Mouse (Mus musculus): ENCODE measurements around the gene Ndufs7. TPM values are rescaled to one million over a fixed set of nuclear protein-coding genes. Genes with fewer than 3 reads are reported as not detected.

The Ndufs7 gene
- polyA plus RNA-seq, 1 experiment from 2014 or later, result 294 TPM

DNA sequence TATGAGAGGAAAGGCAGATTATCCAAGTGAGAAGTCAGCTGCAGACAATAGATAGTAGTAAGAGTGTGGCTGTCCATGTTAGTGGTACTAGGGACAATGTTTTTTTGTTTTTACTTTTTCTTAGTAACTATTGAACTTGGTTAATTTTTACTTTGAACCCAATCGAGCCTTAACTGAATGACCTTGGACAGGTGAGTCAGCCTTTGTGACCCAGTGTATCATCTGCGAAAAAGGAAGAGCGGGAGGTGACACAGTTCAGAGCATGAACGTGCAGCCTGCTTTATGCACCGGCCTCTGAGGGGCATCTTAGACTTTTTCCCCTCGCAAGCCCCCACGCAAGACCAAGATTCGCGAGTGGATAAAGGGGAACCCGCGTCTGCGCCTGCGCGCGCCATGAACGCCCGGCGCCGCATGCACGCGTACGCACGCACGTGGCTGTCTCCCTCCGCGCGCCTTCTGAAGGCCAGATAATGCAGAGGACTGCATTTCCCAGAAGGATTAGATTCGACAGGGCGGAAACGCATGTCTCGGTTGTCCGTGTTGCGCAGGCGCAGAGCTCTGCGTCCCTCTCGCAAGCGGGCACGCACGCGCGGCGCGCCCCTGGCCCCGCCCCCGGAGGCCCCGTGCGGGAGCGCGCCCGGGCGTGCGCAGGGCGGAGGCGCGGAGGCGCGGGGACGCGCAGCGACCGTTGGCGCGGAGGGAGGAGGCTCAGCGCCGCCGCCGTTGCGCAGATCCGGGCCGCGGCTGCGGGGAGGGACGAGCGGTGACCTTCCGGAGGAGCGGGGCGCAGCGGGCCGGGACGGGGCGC is 15.6 kb downstream of the Ndufs7 start:
- H3K4me3 ChIP-seq (replicated peaks), result peak overlapping the region; percentile 98
- H3K9ac ChIP-seq, result peak overlapping the region; percentile 100
- peak overlapping the region; percentile 88 for H3K4me2 ChIP-seq
- ATAC-seq (ENCODE audit: low read depth), result peak; percentile 66
- no peaks in the 10 kb centered on the region for H3K27me3 ChIP-seq
- H3K36me3 ChIP-seq, result peaks cover 24% of the 10 kb centered on the region
- peaks cover 87% of the 10 kb centered on the region for H3K4me1 ChIP-seq (replicated peaks)
- H3K27ac ChIP-seq, result peak overlapping the region; percentile 93
- no peaks in the 10 kb centered on the region for H3K9me3 ChIP-seq (replicated peaks)
- peak; percentile 98 for DNase-seq
- 1% methylated on average over 81 of the region's 81 CpGs for WGBS (ENCODE audit: insufficient replicate concordance)

GRCm38 (mm10) chr10:80265149-80265486 is 16.2 kb downstream of the Ndufs7 start:
- H3K9me3 ChIP-seq (replicated peaks), result no peaks in the 10 kb centered on the region
- H3K4me2 ChIP-seq, result peak overlapping the region; percentile 88
- H3K4me1 ChIP-seq (replicated peaks), result peaks cover 87% of the 10 kb centered on the region
- H3K4me3 ChIP-seq (replicated peaks), result peak overlapping the region; percentile 98
- WGBS (ENCODE audit: insufficient replicate concordance), result under 1% methylated on average over 18 of the region's 18 CpGs
- no peak for DNase-seq
- H3K36me3 ChIP-seq, result peaks cover 24% of the 10 kb centered on the region
- H3K27ac ChIP-seq, result peak overlapping the region; percentile 92
- H3K9ac ChIP-seq, result peak overlapping the region; percentile 100
- no peak for ATAC-seq (ENCODE audit: low read depth)
- H3K27me3 ChIP-seq, result no peaks in the 10 kb centered on the region

GRCm38 (mm10) chr10:80270099-80270498 is 21.2 kb downstream of the Ndufs7 start:
- Histone ChIP-seq H3K4me2 (peak overlapping the region; percentile 88), H3K4me3 (replicated peaks) (peak overlapping the region; percentile 98), H3K9ac (peak overlapping the region; percentile 100)

DNA sequence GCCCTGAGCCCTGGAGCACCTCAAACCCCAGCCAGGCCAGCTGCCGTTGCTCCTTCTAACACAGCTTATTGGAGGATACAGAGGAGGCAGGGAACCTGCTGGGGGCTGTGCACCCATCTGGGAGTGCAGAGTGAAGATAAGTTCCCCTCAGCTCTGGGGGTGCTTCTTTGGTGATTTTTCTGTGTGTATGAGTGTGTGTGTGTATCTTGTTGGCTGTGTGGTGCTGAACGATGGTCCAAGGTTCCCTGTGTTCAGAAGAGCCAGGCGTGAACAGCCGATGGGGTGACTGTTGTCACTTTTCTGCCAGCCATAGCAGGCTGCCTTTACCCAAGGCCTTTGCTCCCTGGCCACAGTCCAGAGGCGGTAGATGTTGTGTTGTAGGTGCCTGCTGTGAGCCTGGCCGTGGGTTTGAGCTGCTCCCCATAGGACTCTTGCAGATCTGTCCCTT is 21.8 kb downstream of the Ndufs7 start:
- DNase-seq, result peak; percentile 68
- peaks cover 93% of the 10 kb centered on the region for H3K4me1 ChIP-seq (replicated peaks)

More at GRCm38 (mm10) chr10:80270099-80270498, 21.2 kb downstream of the Ndufs7 start:
- Histone ChIP-seq H3K36me3 (peaks cover 69% of the 10 kb centered on the region), H3K27ac (peak overlapping the region; percentile 96), H3K4me1 (replicated peaks) (peaks cover 93% of the 10 kb centered on the region), H3K9me3 (replicated peaks) (no peaks in the 10 kb centered on the region), H3K27me3 (no peaks in the 10 kb centered on the region)
- peak; percentile 51 for ATAC-seq (ENCODE audit: low read depth)
- WGBS (ENCODE audit: insufficient replicate concordance), result 32% methylated on average over 2 of the region's 2 CpGs
- DNase-seq, result no peak

GRCm38 (mm10) chr10:80271186-80271843 is 22.4 kb downstream of the Ndufs7 start:
- Histone ChIP-seq H3K9me3 (replicated peaks) (no peaks in the 10 kb centered on the region), H3K4me3 (replicated peaks) (peak overlapping the region; percentile 98), H3K9ac (peak overlapping the region; percentile 100), H3K27ac (peak overlapping the region; percentile 96), H3K36me3 (peaks cover 81% of the 10 kb centered on the region), H3K27me3 (no peaks in the 10 kb centered on the region), H3K4me2 (peak overlapping the region; percentile 88), H3K4me1 (replicated peaks) (peaks cover 91% of the 10 kb centered on the region)
- WGBS (ENCODE audit: insufficient replicate concordance), result 57% methylated on average over 5 of the region's 5 CpGs
- DNase-seq (no peak), ATAC-seq (ENCODE audit: low read depth) (no peak)

More for the DNA sequence above, 21.8 kb downstream of the Ndufs7 start:
- Histone ChIP-seq H3K4me3 (replicated peaks) (peak overlapping the region; percentile 98), H3K36me3 (peaks cover 75% of the 10 kb centered on the region), H3K9me3 (replicated peaks) (no peaks in the 10 kb centered on the region), H3K27me3 (no peaks in the 10 kb centered on the region), H3K27ac (peak overlapping the region; percentile 96), H3K4me2 (peak overlapping the region; percentile 88), H3K9ac (peak overlapping the region; percentile 100)
- ATAC-seq (ENCODE audit: low read depth), result peak; percentile 83
- WGBS (ENCODE audit: insufficient replicate concordance), result 43% methylated on average over 6 of the region's 6 CpGs

GRCm38 (mm10) chr10:80271870-80272585 is 23.1 kb downstream of the Ndufs7 start:
- H3K4me2 ChIP-seq, result peak overlapping the region; percentile 88
- H3K27ac ChIP-seq, result peak overlapping the region; percentile 96
- H3K9me3 ChIP-seq (replicated peaks), result no peaks in the 10 kb centered on the region
- H3K4me3 ChIP-seq (replicated peaks), result peak overlapping the region; percentile 98
- H3K36me3 ChIP-seq, result peaks cover 87% of the 10 kb centered on the region
- DNase-seq, result peak; percentile 66
- H3K9ac ChIP-seq, result peak overlapping the region; percentile 100
- H3K4me1 ChIP-seq (replicated peaks), result peaks cover 84% of the 10 kb centered on the region
- H3K27me3 ChIP-seq, result no peaks in the 10 kb centered on the region
- ATAC-seq (ENCODE audit: low read depth), result peak; percentile 77
- 63% methylated on average over 8 of the region's 8 CpGs for WGBS (ENCODE audit: insufficient replicate concordance)

DNA sequence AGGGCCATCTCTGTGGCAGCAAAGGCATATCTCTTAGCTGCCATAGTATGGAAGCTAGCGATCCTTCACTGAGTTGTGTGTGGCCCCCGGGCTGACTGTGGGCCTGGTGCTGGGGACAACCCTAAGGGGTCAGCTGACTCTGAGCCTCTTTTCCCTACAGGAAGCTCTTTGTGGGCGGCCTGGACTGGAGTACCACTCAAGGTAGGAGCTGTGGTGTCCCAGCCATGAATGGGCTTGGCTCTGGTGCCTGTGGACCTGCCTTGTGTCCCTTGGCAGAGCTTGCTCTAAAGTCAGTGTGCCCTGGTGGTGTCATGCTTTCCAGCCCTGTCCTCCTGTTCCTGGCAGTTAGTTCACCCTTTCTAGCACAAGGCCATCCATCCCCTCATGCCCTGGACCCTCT is 24.9 kb downstream of the Ndufs7 start:
- Histone ChIP-seq H3K4me1 (replicated peaks) (peaks cover 66% of the 10 kb centered on the region), H3K9me3 (replicated peaks) (no peaks in the 10 kb centered on the region), H3K4me3 (replicated peaks) (no peak overlapping the region), H3K27me3 (no peaks in the 10 kb centered on the region), H3K36me3 (peaks cover 89% of the 10 kb centered on the region), H3K27ac (peak overlapping the region; percentile 96), H3K4me2 (no peak overlapping the region), H3K9ac (0 out of 2 replicates have a peak overlapping the region, but pooled peaks have one; percentile 52)
- ATAC-seq (ENCODE audit: low read depth), result no peak
- 79% methylated on average over 3 of the region's 3 CpGs for WGBS (ENCODE audit: insufficient replicate concordance)
- DNase-seq, result no peak

- Histone ChIP-seq H3K36me3 (peaks cover 94% of the 10 kb centered on the region), H3K4me1 (replicated peaks) (peaks cover 47% of the 10 kb centered on the region), H3K27me3 (no peaks in the 10 kb centered on the region), H3K9ac (no peak overlapping the region), H3K4me3 (replicated peaks) (no peak overlapping the region), H3K9me3 (replicated peaks) (no peaks in the 10 kb centered on the region), H3K27ac (no peak overlapping the region), H3K4me2 (no peak overlapping the region)
- ATAC-seq (ENCODE audit: low read depth) (no peak), DNase-seq (no peak)
- WGBS (ENCODE audit: insufficient replicate concordance), result 78% methylated on average over 5 of the region's 5 CpGs
Observed at GRCm38 (mm10) chr10:80276238-80276637, 27.3 kb downstream of the Ndufs7 start.

GRCm38 (mm10) chr10:80278390-80278789 is 29.5 kb downstream of the Ndufs7 start:
- Histone ChIP-seq H3K4me1 (replicated peaks) (peaks cover 32% of the 10 kb centered on the region), H3K9ac (no peak overlapping the region), H3K4me3 (replicated peaks) (no peak overlapping the region), H3K27me3 (no peaks in the 10 kb centered on the region), H3K9me3 (replicated peaks) (no peaks in the 10 kb centered on the region), H3K36me3 (peaks cover 100% of the 10 kb centered on the region), H3K27ac (no peak overlapping the region), H3K4me2 (no peak overlapping the region)
- 92% methylated on average over 9 of the region's 9 CpGs for WGBS (ENCODE audit: insufficient replicate concordance)
- ATAC-seq (ENCODE audit: low read depth) (no peak), DNase-seq (no peak)

GRCm38 (mm10) chr10:80279273-80279672 is 30.4 kb downstream of the Ndufs7 start:
- Histone ChIP-seq H3K4me2 (no peak overlapping the region), H3K9me3 (replicated peaks) (no peaks in the 10 kb centered on the region), H3K27ac (no peak overlapping the region), H3K4me3 (replicated peaks) (no peak overlapping the region), H3K4me1 (replicated peaks) (peaks cover 23% of the 10 kb centered on the region), H3K9ac (no peak overlapping the region), H3K36me3 (peaks cover 100% of the 10 kb centered on the region), H3K27me3 (no peaks in the 10 kb centered on the region)
- ATAC-seq (ENCODE audit: low read depth) (no peak), DNase-seq (no peak)
- 92% methylated on average over 12 of the region's 12 CpGs for WGBS (ENCODE audit: insufficient replicate concordance)

- Histone ChIP-seq H3K9ac (no peak overlapping the region), H3K36me3 (peaks cover 99% of the 10 kb centered on the region), H3K9me3 (replicated peaks) (no peaks in the 10 kb centered on the region), H3K4me3 (replicated peaks) (no peak overlapping the region), H3K27ac (no peak overlapping the region), H3K4me1 (replicated peaks) (peaks cover 11% of the 10 kb centered on the region), H3K4me2 (no peak overlapping the region), H3K27me3 (no peaks in the 10 kb centered on the region)
- WGBS (ENCODE audit: insufficient replicate concordance), result 76% methylated on average over 7 of the region's 7 CpGs
- no peak for DNase-seq
- ATAC-seq (ENCODE audit: low read depth), result no peak
Observed at GRCm38 (mm10) chr10:80281304-80281703, 32.4 kb downstream of the Ndufs7 start.

Data from liver, embryonic 13.5 days (tissue).